Mouse (Mus musculus) erythroblast, embryonic 14.5 days (primary cell): Measurements from ENCODE around the gene Vangl2. TPM values are rescaled to one million over a fixed set of nuclear protein-coding genes. Genes with fewer than 3 reads are reported as not detected.

Source experiments
- H3K27me3 ChIP-seq: 2 replicates; pipeline ENCODE4 v1.6.1; 2012; ENCODE audit warnings: inconsistent platforms; ENCODE audit not compliant: control insufficient read depth
- H3K36me3 ChIP-seq: 2 replicates; pipeline ENCODE4 v1.6.1; 2012; ENCODE audit warnings: mild to moderate bottlenecking, inconsistent platforms; ENCODE audit not compliant: control insufficient read depth
- H3K4me1 ChIP-seq: 2 replicates; pipeline ENCODE4 v1.6.1; 2012; ENCODE audit warnings: inconsistent platforms; ENCODE audit not compliant: control insufficient read depth
- H3K4me3 ChIP-seq: replicated peaks from 2 replicates; pipeline ENCODE3; 2012; ENCODE audit warnings: moderate library complexity, mild to moderate bottlenecking, inconsistent platforms
- H3K9me3 ChIP-seq: 2 replicates; pipeline ENCODE4 v1.6.1; 2012; ENCODE audit warnings: low read length, inconsistent platforms, mixed read lengths; ENCODE audit not compliant: control insufficient read depth
- GATA1 ChIP-seq: IDR thresholded peaks from 2 replicates; pipeline ENCODE4 v1.6.1; 2012; ENCODE audit warnings: low read length, inconsistent platforms, mixed read lengths
- TAL1 ChIP-seq: IDR thresholded peaks from 3 replicates; pipeline ENCODE4 v1.6.1; 2012; ENCODE audit warnings: low read length, inconsistent platforms, mixed read lengths
- polyA plus RNA-seq: library from polyadenylated mRNA; stranded (reverse); fragments of >175 nt; gene quantifications from 2 replicates; pipeline ENCODE4 v1.2.3, GENCODE M21; 2012

Vangl2 gene
- 0.01 TPM in 1 of 2 replicates, not detected in the other for polyA plus RNA-seq

GRCm38 (mm10) chr1:172028394-172029275, at the start of gene Vangl2:
TSS of gene Vangl2 (minus strand) at chr1:172028444.
- Histone ChIP-seq H3K4me3 (peak within 1 kb of the TSS; percentile 55), H3K9me3 (no peaks in the 10 kb centered on the region), H3K27me3 (peaks cover 20% of the 10 kb centered on the region), H3K4me1 (peaks cover 6% of the 10 kb centered on the region), H3K36me3 (no peaks in the 10 kb centered on the region)
- no peak for TF ChIP-seq GATA1
- TF ChIP-seq TAL1: no peak

- H3K27me3 ChIP-seq: no peaks in the 10 kb centered on the region
- TF ChIP-seq TAL1: no peak
- no peak for TF ChIP-seq GATA1
- H3K4me3 ChIP-seq: no peak overlapping the region
- H3K9me3 ChIP-seq: no peaks in the 10 kb centered on the region
- H3K4me1 ChIP-seq: peaks cover 28% of the 10 kb centered on the region
- peaks cover 72% of the 10 kb centered on the region for H3K36me3 ChIP-seq
These were observed 49.7 kb upstream of the Vangl2 start for GRCm38 (mm10) chr1:172077981-172078380.

- H3K27me3 ChIP-seq: no peaks in the 10 kb centered on the region
- TF ChIP-seq GATA1: no peak
- TF ChIP-seq TAL1: no peak
- no peaks in the 10 kb centered on the region for H3K9me3 ChIP-seq
- H3K4me3 ChIP-seq: no peak overlapping the region
- H3K4me1 ChIP-seq: peaks cover under 1% of the 10 kb centered on the region
- H3K36me3 ChIP-seq: peaks cover 95% of the 10 kb centered on the region
These were observed 44.4 kb upstream of the Vangl2 start for GRCm38 (mm10) chr1:172072604-172073003.

GRCm38 (mm10) chr1:172071556-172071955, 43.3 kb upstream of the Vangl2 start:
- TF ChIP-seq GATA1: no peak
- TF ChIP-seq TAL1: no peak
- H3K4me1 ChIP-seq: no peaks in the 10 kb centered on the region
- H3K36me3 ChIP-seq: peaks cover 100% of the 10 kb centered on the region
- H3K27me3 ChIP-seq: no peaks in the 10 kb centered on the region
- no peak overlapping the region for H3K4me3 ChIP-seq
- H3K9me3 ChIP-seq: no peaks in the 10 kb centered on the region

- no peaks in the 10 kb centered on the region for H3K9me3 ChIP-seq
- H3K27me3 ChIP-seq: no peaks in the 10 kb centered on the region
- peaks cover 99% of the 10 kb centered on the region for H3K36me3 ChIP-seq
- no peak overlapping the region for H3K4me3 ChIP-seq
- TF ChIP-seq GATA1 (no peak), TAL1 (no peak)
- no peaks in the 10 kb centered on the region for H3K4me1 ChIP-seq
These were observed 42.0 kb upstream of the Vangl2 start for GRCm38 (mm10) chr1:172070227-172070626.

GRCm38 (mm10) chr1:172064613-172065141, 36.4 kb upstream of the Vangl2 start:
- peaks cover 55% of the 10 kb centered on the region for H3K36me3 ChIP-seq
- no peaks in the 10 kb centered on the region for H3K4me1 ChIP-seq
- no peak overlapping the region for H3K4me3 ChIP-seq
- H3K27me3 ChIP-seq: peaks cover 2% of the 10 kb centered on the region; the same call in 1 of the 2 replicates
- TF ChIP-seq GATA1 (no peak), TAL1 (no peak)
- no peaks in the 10 kb centered on the region for H3K9me3 ChIP-seq

- TF ChIP-seq GATA1 (no peak), TAL1 (no peak)
- peaks cover 2% of the 10 kb centered on the region; the same call in 1 of the 2 replicates for H3K27me3 ChIP-seq
- H3K9me3 ChIP-seq: no peaks in the 10 kb centered on the region
- H3K4me1 ChIP-seq: no peaks in the 10 kb centered on the region
- H3K36me3 ChIP-seq: peaks cover 43% of the 10 kb centered on the region
- no peak overlapping the region for H3K4me3 ChIP-seq
These were observed 35.2 kb upstream of the Vangl2 start for GRCm38 (mm10) chr1:172063291-172064023.

- no peaks in the 10 kb centered on the region for H3K9me3 ChIP-seq
- H3K4me3 ChIP-seq: no peak overlapping the region
- peaks cover 29% of the 10 kb centered on the region for H3K36me3 ChIP-seq
- TF ChIP-seq GATA1 (no peak), TAL1 (no peak)
- peaks cover 3% of the 10 kb centered on the region; the same call in 1 of the 2 replicates for H3K27me3 ChIP-seq
- no peaks in the 10 kb centered on the region for H3K4me1 ChIP-seq
These were observed 33.9 kb upstream of the Vangl2 start for GRCm38 (mm10) chr1:172062101-172062500.

- Histone ChIP-seq H3K27me3 (peaks cover 12% of the 10 kb centered on the region), H3K9me3 (no peaks in the 10 kb centered on the region), H3K4me3 (no peak overlapping the region), H3K4me1 (no peaks in the 10 kb centered on the region), H3K36me3 (peaks cover 20% of the 10 kb centered on the region)
- TF ChIP-seq TAL1: no peak
- no peak for TF ChIP-seq GATA1
These were observed 33.0 kb upstream of the Vangl2 start for GRCm38 (mm10) chr1:172061217-172061616.
